Mouse (Mus musculus) hindbrain, embryonic 10.5 days (tissue): ENCODE data around the gene Kdm6a. TPM values are rescaled to one million over a fixed set of nuclear protein-coding genes. Genes with fewer than 3 reads are reported as not detected.

Experiments used
- DNase-seq: peaks from one replicate; pipeline ENCODE4 v3.0.0-alpha.2; 2017; ENCODE audit warnings: low spot score
- H3K27ac ChIP-seq: fragments of 300-500 bp; sonication (generic); 2 replicates; pipeline ENCODE4 v1.5.1; 2016; ENCODE audit warnings: mild to moderate bottlenecking, moderate library complexity
- H3K27me3 ChIP-seq: fragments of 300-500 bp; sonication (generic); 2 replicates; pipeline ENCODE4 v1.6.1; 2016; ENCODE audit warnings: mild to moderate bottlenecking; ENCODE audit not compliant: poor library complexity, insufficient read depth, severe bottlenecking
- H3K36me3 ChIP-seq: fragments of 300-500 bp; sonication (generic); 2 replicates; pipeline ENCODE4 v1.6.1; 2016; ENCODE audit warnings: mild to moderate bottlenecking, moderate library complexity
- H3K4me1 ChIP-seq: fragments of 300-500 bp; sonication (generic); replicated peaks from 2 replicates; pipeline ENCODE4 v1.6.1; 2016; ENCODE audit warnings: mild to moderate bottlenecking
- H3K4me3 ChIP-seq: fragments of 300-500 bp; sonication (generic); 2 replicates; pipeline ENCODE4 v1.5.1; 2016; ENCODE audit warnings: mild to moderate bottlenecking, moderate library complexity
- H3K9me3 ChIP-seq: fragments of 300-500 bp; sonication (generic); 2 replicates; pipeline ENCODE4 v1.6.1; 2016; ENCODE audit warnings: mild to moderate bottlenecking, moderate library complexity
- WGBS: fragments of 180-500 bp; shearing (Covaris S2); methylation state at CpG from one replicate; pipeline ENCODE4 v1.1.7; 2016; 5-methylcytosine and 5-hydroxymethylcytosine counted together
- polyA plus RNA-seq: library from polyadenylated mRNA; unstranded; fragments of >200 nt; fragmentation: Nextera tagmentation; extraction: Ambion mirVana; gene quantifications from 2 replicates; pipeline ENCODE4 v1.2.1, GENCODE M21; 2016

The Kdm6a gene
- polyA plus RNA-seq, 1 experiment from 2014 or later: 28.9 TPM

- H3K4me3 ChIP-seq: no peak overlapping the region
- no peaks in the 10 kb centered on the region for H3K4me1 ChIP-seq
- H3K9me3 ChIP-seq: no peaks in the 10 kb centered on the region
- no peak for DNase-seq
- H3K36me3 ChIP-seq: 0 out of 2 replicates have a peak, but pooled peaks cover 7% of the 10 kb centered on the region
- no peak overlapping the region for H3K27ac ChIP-seq
- H3K27me3 ChIP-seq: no peaks in the 10 kb centered on the region
These were observed 24.8 kb downstream of the Kdm6a start for GRCm38 (mm10) chrX:18187203-18187602.

DNA sequence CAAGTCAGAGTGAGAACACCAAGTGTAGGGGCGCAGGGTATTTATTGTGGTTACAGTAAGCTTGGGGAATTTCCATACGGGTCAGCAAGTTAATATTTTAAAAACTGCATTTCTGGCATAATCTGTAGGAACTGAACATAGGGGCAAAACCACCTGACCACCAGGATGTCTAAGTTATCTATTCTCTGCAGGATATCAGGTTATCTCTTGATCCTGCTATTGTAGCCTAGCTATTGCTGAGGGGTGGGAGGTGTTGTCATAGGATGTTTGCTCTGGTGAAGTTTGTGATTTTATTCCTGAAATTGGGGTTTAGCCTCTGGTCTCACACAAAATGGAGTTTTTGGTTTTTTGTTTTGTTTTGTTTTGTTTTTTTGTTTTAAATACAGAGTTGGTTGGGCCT is 25.9 kb downstream of the Kdm6a start:
- DNase-seq: no peak
- no peaks in the 10 kb centered on the region for H3K4me1 ChIP-seq
- 94% methylated on average over 2 of the region's 2 CpGs for WGBS
- no peak overlapping the region for H3K4me3 ChIP-seq
- no peak overlapping the region for H3K27ac ChIP-seq
- H3K27me3 ChIP-seq: no peaks in the 10 kb centered on the region
- H3K9me3 ChIP-seq: no peaks in the 10 kb centered on the region
- H3K36me3 ChIP-seq: 0 out of 2 replicates have a peak, but pooled peaks cover 7% of the 10 kb centered on the region

- no peak overlapping the region for H3K4me3 ChIP-seq
- no peaks in the 10 kb centered on the region for H3K27me3 ChIP-seq
- H3K4me1 ChIP-seq: no peaks in the 10 kb centered on the region
- no peaks in the 10 kb centered on the region for H3K9me3 ChIP-seq
- no peak overlapping the region for H3K27ac ChIP-seq
- WGBS: 91% methylated on average over 1 of the region's 1 CpGs
- DNase-seq: no peak
- peaks cover 27% of the 10 kb centered on the region for H3K36me3 ChIP-seq
These were observed 77.2 kb downstream of the Kdm6a start for GRCm38 (mm10) chrX:18239572-18239971.

- Histone ChIP-seq H3K4me3 (no peak overlapping the region), H3K27ac (no peak overlapping the region), H3K27me3 (no peaks in the 10 kb centered on the region), H3K9me3 (no peaks in the 10 kb centered on the region), H3K4me1 (no peaks in the 10 kb centered on the region), H3K36me3 (peaks cover 54% of the 10 kb centered on the region)
- 96% methylated on average over 4 of the region's 4 CpGs for WGBS
- DNase-seq: no peak
These were observed 88.2 kb downstream of the Kdm6a start for GRCm38 (mm10) chrX:18250621-18251020.

DNA sequence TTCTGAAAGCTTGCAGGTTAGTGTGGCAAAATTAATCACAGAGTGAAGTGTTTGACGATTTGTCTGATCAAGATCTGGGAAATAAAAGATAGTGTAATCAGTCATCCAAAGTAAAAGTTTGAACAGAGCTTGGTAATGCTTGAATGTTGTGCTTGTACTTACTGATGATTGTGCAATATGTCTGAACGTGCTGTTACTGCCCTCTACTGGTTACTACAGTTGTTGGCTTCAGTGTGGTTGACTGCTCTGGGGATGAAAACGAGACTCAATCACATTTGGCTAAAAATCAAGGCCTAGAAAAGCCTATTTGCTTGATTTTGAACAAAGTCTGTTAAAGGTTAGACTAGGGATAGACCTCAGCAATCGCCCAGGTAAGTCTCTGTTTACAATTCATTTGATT is 92.4 kb downstream of the Kdm6a start:
- Histone ChIP-seq H3K4me3 (no peak overlapping the region), H3K27me3 (no peaks in the 10 kb centered on the region), H3K4me1 (no peaks in the 10 kb centered on the region), H3K9me3 (no peaks in the 10 kb centered on the region), H3K36me3 (peaks cover 48% of the 10 kb centered on the region), H3K27ac (no peak overlapping the region)
- 70% methylated on average over 4 of the region's 4 CpGs for WGBS
- no peak for DNase-seq

DNA sequence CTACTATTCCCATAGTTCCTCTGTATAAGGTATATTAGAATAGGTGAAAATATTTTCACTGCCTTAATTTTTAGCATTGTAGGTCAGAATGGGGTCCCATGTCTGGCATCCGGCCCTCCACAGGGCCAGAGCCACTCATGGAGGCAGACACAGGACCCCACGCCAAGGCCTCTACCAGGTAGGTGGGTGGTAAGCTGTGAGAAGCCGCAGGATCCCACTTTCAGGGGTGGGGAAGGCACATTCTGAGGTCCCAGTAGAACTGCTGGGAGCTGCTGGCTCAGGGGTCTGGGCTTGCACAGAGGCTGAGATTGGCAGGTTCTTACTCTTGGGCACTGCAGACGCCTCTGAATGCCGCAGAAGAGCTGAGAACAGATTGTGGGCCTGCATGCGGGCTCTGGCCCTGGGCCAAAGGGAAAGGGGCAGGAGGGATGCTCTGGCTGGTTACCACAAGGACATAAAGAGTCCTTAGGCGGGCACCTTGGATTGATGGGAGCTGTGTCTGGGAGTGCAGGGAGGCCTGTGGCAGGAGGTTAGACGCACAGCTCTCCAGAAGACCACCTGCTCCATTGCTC is 95.9 kb downstream of the Kdm6a start:
- H3K27me3 ChIP-seq: no peaks in the 10 kb centered on the region
- H3K9me3 ChIP-seq: no peaks in the 10 kb centered on the region
- 91% methylated on average over 8 of the region's 8 CpGs for WGBS
- no peak overlapping the region for H3K4me3 ChIP-seq
- no peak overlapping the region for H3K27ac ChIP-seq
- H3K4me1 ChIP-seq: no peaks in the 10 kb centered on the region
- H3K36me3 ChIP-seq: peaks cover 36% of the 10 kb centered on the region
- DNase-seq: no peak

DNA sequence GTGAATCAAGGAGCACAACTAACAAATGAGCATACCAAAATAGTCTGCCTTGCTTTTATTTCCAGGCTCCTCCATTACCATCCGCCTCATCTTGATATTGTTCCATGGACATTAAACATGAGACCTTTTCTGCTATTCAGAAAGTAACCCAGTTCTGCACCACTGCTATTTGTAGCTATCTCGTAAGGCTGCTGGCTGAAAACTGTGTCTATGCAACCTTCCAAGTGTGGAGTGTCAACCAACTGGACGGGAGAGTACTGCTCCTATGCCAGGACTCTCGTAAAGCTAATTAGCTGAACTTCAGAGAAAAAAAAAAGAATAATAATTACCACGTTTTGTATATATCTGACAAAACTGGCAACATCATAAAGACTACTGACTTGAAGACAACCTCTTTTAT is 116.2 kb downstream of the Kdm6a start:
- no peaks in the 10 kb centered on the region for H3K9me3 ChIP-seq
- no peak for DNase-seq
- H3K36me3 ChIP-seq: peaks cover 24% of the 10 kb centered on the region
- no peak overlapping the region for H3K27ac ChIP-seq
- WGBS: 91% methylated on average over 5 of the region's 5 CpGs
- no peaks in the 10 kb centered on the region for H3K27me3 ChIP-seq
- no peak overlapping the region for H3K4me3 ChIP-seq
- H3K4me1 ChIP-seq: no peaks in the 10 kb centered on the region

- no peak for DNase-seq
- no peaks in the 10 kb centered on the region for H3K4me1 ChIP-seq
- no peaks in the 10 kb centered on the region for H3K27me3 ChIP-seq
- H3K27ac ChIP-seq: no peak overlapping the region
- H3K9me3 ChIP-seq: no peaks in the 10 kb centered on the region
- H3K4me3 ChIP-seq: no peak overlapping the region
- peaks cover 20% of the 10 kb centered on the region for H3K36me3 ChIP-seq
These were observed 117.8 kb downstream of the Kdm6a start for GRCm38 (mm10) chrX:18280134-18280533.

Other genes with a start within 250 kb of the Kdm6a start
- gene Dusp21, start 16.7 kb upstream of the Kdm6a start, polyA plus RNA-seq: not detected in 2 replicates